Mouse (Mus musculus) skeletal muscle tissue, adult 2 months (tissue): ENCODE data around the gene Fzd10.

Experiments
- DNase-seq: peaks from one replicate; pipeline ENCODE4 v3.0.0-alpha.2; 2012; ENCODE audit warnings: low read depth, low spot score

Fzd10 gene

DNA sequence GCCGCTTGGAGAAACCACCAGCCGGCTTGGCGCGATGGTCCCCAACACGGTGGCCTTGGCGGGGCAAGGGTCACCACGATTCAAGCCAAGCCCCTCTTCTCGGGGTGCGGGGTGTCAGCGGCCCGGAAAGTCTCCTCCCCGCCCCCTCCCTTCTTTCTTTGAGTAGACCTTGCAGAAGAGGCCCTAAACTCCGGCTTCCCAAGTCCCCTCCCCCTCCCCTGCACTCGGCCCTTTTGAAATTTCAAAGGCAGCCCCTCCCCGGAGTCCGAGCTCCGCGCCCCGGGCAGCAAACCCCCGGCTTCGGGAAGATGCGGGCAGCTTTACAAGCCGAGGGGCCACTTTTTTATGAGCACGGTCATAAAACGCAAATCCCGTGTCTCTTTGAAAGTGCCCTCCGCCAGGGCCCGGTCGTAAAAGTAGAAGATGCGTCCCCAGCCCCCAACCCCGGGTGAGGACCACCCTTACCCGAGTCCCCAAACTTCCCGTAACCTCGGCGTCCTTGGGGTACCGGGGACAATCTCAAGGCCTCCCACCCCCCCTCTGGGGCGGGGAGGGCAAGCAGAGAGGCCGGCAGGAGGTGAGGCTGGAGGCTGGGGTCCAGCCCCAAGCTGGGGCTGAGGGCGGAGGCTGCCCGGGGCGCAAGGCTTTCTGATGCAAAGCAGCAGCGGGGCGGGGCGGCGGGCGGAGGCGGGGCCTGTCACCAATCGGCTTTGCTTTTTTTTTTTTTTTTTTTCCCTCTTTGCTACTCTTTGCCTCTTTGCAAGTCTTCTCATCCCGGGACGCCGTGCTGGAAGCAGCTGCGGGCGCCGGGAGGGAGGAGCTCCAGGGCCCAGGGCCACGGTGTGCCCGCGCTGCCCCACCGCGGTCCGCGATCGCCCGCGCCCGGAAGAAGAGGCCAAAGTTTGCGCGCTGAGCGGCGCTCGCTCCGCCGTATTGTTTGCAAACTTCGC is at the start of gene Fzd10:
TSS of gene Fzd10 (plus strand) at position 773 of the 950 bp plus-strand sequence.
- DNase-seq: no peak

DNA sequence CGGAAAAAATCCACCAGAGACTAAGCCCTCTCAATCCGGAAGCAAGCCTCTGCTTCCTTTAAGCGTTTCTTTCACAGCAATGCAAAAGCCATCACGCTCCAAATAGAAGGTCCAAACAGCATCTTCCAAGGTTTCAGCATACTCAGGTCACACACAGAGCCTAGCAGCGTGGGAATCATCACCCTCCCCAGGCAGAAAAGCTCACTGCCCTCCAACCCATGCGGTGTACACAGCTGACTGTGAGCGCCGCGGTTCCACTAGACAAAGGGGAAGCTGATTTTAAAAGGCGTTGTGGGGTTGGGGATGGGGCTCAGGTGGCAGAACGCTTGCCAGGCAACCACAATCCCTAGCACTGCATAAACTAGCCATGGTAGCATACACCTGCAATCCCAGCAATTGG is 49.2 kb upstream of the Fzd10 start:
- DNase-seq: no peak

DNA sequence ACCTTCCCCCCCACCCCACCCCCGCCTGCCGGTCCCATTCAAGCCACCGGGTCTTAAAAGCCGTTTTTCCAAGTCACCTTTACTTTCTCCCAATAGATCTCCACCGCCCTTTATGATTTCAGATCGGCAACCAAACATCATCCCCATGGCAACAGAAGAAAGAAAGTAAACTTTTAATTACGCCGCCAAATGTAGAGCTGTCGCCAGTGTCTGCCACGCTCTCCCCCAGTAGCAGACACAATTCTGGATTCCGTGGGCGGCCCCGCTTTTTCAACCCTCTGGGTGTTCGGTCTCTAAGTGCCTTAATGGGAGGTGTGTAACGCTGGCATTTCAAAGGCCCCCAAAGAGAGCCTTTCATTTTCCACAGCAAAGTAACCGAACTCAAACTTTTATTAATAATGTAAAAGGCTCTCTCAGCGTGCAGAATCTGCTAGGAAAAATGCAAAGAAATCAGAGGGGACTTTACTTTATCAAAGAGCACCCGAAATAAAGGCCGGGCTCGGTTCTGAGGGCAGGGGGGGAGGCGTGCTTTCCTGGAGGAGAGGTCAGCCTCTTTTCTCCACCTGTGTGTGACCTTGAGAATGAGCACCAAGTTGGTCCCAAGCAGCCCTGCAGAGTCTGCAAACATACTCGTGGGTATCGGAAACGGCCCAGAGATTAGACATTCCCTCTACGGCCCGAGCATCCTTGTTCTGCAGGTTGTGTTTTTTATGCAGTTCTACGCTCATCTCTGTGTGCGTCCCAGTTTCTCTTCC is 48.3 kb upstream of the Fzd10 start:
- no peak for DNase-seq

DNA sequence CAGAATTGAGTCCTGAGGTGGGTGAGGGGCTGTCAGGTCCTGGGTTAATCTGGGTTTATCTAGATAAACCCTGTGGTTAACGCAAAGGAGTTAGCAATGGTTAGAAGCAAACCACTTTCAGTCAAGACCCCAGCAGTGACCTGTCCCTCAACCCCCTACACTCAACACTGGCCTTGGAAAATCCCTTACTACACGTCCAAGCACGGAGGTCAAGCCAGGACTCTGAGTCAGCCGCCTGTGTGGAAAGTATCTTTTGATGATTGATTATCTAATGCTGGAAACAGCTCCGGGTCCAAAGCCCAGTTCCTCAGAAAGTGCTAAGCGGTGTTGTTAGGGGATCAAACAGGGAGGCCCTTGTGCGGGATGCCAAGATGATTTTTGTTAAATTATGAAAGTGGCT is 42.5 kb upstream of the Fzd10 start:
- peak; percentile 33 for DNase-seq

DNA sequence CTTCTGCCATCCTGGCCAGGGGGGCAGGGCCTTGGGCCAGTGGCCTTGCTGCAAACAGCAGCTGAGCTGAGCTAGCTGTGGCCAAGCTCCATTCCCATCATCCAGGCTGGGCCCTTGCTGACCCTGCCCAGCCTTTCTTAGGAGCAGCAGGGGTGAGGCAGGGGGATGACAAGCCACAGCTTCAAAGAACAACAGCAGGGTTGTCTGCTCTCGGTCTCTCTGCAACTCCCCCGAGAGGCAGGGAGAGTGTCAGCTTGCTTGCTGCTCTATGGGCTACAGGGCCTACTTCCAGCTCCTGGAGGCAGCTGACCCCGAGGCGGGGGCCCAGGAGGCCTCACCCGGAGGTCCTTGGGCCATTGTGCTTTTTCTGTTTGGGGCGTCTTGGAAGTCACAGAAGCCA is 33.3 kb upstream of the Fzd10 start:
- DNase-seq: no peak

DNA sequence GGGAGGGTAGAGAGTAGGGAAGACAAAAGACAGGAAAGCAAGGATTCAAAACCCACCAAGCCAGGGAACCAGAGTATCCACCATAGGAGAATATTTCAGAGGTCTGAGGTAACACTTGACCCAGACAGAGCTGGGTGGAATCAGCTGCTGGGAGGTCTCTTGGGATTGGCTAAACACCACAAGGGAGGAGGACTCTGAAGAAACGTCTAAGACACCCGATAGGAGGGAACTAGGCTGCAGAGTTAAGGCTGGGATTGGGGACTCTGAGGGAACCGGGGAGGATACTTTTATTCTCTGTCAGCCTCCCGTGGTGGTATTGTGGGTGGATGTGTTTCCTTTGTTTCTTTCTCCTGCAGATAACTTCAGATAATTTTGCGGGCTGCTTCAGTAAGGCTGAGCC is 31.7 kb upstream of the Fzd10 start:
- DNase-seq: no peak

DNA sequence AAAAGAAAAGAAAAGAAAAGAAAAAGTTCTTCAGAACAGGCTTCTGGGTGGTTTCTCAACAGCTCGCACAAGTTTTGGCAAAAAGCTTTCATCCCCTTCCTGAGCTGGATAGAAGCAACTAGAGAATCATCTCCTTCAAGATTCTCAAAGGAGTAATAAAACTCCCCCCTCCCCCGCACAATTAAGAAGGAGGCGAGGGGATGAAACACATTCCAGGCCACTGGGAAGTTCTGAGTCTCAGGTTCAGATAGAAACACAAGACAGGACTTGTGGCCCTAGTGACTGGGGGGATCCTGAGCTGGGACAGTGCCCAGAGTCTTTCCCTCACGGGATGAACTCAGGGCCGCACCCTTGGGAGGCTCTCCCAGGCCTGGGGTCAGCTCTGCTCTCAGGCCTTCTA is 30.6 kb upstream of the Fzd10 start:
- no peak for DNase-seq

DNA sequence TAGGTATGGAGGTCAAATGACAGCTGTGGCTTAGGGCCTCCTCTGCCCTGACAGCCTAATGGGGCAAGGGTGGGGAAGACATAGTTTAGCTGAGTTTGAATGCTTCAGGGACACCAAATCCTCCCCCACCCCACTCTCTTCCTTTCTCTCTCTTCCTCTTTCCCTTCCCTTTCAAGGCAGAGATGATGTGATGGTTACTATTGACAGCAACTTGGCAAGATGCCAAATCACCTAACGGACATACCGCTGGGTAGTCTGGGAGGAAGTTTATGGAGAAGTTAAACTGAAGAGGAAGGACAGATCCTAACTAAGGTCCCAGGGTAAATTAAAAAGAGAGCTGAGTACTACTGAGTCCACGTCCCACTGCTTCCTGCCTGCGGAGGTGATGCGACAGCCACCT is 29.8 kb upstream of the Fzd10 start:
- DNase-seq: no peak

DNA sequence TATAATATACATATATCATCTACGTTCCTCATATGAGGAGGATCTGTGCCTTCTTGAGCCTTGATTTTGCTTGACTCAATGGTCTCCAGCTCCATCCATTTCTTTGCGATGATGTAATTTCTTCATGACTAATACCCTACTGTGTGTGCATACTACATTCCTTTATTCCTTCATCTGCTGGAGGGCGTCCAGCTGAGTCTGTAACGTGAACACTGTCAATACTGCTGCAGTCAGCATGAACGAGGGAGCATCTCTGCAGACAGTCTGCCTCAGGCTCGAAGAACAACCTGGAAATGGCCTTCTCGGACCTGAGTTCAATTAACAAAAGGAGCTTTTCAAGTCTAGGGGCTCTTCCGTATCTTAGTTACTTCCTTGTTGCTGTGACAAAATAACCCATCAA is 28.9 kb upstream of the Fzd10 start:
- DNase-seq: no peak

DNA sequence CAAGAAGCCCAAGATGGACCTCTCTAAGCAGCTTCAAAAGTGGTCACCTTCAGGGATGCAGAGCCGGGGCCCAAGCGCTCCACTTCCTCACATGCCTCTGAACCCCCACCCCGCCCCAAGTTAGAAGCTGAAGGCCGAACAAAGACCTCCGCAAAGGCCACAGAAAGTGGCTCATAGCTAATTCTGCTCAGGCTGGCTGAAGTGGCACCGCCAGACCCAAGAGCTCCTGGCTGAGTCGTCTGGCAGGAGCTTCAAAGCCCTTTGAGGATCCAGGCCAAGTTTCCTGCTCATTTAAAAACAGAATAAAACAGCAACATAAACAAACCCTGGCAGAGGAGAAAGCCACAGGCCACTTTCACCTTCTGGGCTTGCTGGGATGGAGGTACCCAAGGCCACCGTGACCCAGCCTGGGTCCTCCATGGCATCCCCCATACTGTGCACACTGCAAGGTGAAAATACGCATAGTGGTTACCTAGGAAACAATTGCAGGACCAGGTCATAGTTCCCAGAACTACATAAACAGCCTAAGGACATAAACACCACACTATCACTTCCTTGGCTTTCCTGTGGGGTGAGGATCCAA is 24.6 kb upstream of the Fzd10 start:
- DNase-seq: no peak

DNA sequence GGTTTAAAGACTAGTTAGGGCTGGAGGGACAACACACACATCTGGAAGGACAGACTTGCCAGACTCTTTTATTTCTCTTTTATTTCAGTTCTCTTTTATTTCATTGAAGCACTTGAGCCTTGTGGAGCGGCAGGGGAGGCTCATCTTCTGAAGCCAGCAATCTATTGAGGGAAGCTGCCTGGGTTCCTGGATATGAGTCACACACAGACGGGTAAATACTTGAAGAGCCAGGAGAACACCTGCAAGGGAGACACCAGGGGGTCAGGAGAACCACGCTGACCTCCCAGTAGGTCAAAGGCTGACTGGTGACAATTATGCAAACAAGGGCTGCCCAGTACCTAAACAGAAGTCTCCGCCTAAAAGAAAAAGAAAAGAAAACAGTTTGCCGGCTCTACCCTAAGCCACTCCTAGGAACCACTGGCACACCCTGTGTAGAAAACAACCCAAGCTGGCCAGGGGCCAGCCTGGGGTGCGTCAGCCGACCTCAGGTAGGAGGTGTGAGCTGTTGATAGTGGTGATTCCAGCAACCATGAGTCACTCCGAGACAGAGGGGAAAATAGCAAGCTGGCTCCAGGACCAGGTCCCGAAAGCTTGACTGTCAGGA is 21.5 kb upstream of the Fzd10 start:
- no peak for DNase-seq

DNA sequence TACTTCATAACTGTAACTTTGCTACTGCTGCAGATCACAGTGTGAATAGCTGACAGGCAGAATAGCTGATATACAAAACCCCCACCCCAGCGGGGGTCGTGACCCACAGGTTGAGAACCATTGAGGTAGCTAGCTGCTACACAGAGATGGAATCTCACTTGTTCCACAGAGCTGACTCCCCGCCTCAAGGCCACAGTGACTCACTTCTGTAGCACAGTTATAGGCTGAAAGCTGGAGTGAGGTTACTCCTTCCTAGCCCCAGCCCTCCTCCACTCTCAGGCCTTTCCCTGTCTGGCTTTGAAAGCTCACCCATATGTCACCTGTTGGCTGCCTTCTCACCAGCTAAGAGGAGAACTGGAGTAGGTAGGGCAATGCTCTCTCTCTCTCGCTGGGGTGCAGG is 19.7 kb upstream of the Fzd10 start:
- no peak for DNase-seq

DNA sequence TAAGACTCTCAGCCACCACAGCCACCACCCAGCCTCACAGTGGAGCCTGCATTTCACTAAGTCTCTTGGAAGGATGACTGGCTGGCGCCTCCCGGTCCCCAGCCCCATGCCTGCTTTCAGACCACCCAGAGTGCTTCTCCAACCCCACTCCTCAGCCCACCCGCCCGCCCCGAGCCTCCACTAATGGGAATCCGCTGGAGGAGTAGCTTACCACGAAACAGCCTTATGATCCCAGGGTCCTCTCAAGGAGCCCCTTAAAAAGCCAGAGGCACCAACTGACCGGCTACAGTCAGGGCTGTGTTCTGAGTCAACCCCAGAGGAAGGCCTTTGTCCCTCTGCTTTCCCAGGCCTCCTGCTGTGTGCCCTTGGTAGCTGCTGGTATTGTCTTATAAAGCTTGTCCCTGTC is 19.1 kb upstream of the Fzd10 start:
- no peak for DNase-seq

DNA sequence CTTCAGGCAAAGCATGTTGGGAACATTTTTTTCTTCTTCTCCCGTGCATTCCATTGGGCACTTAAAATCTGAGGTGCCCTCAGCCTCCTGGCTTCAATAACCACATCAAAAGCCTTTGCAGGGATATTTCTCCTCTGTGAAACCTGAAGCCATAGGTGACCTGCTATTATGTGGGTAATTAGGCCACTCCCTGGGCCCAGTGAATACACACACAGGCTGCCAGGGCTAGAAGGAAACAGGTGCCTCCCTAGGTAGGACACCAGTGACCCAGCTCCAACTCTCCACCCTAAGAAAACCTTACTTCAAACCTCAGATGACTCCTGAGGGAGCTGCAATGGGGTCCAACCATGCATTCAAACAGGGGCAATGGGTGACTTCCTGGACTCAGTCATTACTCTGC is 11.4 kb upstream of the Fzd10 start:
- no peak for DNase-seq

DNA sequence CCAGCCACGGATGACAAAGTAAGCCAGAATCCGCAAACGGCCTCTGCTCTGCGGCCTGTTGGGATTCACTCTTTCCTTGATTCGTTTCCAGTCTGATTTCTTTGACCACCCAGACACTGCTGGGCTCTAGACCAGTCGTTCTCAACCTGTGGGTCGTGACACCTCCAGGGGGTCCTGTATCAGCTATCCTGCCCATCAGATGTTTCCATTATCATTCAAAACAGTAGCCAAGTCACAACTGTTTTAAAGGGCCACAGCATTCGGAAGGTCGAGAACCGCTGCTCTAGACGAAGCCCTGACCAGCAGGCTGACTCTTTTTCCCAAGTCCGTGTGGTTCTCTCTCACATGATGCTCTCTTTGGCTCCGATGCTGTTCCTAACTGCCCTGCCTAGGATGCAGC is 7.2 kb upstream of the Fzd10 start:
- DNase-seq: no peak

DNA sequence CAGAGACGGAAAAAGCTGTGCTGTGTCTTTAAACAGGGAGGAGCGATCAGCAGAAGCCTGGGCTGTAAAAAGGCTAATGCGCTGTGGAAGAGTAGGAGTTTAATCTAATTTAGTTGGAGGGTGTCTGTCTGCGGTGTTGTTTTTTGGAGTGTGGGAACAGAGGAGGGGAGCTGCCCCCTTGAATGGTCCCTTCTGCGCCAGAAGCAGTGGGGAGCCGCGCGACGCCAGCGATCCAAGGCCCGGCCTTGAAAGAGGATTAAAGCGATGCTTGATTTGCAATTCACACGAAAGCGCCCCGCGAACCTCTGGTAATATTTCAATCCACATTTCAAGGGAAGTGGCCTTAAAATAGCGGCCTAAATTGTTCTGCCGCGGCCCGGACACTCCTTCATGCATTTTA is 3.8 kb upstream of the Fzd10 start:
- no peak for DNase-seq

DNA sequence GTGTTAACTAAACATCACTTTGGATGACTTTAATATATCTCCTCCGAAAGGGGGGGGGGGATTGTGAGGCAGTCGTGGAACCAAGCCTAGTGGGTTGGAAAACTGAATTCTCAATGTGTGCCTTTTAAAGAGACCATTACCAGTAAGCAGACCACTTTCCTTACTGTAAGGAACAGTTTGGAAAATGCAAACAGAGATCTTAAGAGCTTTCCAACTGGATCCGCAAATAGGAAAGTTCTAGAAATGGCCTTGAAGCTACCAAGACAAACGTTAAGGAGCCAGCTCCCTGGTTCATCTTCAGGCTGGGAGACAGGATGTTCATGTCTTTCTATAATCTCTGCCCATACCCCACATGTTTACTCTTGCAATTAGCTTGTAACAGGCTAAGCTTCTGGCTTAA is 3.3 kb upstream of the Fzd10 start:
- DNase-seq: no peak

DNA sequence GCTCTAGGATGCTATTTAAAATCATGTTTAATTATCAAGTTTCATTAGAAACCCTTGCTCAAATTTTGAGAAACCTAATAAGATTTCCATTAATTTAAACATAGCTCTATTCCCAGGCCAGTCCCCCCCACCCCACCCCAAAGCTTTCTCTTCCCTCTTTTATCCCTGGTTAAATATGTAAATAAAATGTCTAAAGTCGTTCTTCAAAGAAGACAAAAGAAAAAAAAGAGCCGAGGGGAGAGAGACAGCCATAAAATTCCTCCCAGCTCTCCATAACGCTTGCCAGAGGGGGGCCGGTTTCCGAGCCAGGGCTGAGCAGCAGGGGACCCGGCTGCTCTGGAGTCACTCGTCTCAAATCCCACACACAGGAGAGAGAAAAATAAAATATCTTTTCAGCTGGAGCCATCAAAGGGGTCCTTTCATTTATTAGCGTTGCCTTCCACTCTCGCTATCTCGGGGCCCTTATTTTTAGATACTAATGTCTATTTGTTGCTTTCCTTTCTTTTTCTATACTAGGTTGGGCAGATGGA is 2.4 kb upstream of the Fzd10 start:
- DNase-seq: no peak

DNA sequence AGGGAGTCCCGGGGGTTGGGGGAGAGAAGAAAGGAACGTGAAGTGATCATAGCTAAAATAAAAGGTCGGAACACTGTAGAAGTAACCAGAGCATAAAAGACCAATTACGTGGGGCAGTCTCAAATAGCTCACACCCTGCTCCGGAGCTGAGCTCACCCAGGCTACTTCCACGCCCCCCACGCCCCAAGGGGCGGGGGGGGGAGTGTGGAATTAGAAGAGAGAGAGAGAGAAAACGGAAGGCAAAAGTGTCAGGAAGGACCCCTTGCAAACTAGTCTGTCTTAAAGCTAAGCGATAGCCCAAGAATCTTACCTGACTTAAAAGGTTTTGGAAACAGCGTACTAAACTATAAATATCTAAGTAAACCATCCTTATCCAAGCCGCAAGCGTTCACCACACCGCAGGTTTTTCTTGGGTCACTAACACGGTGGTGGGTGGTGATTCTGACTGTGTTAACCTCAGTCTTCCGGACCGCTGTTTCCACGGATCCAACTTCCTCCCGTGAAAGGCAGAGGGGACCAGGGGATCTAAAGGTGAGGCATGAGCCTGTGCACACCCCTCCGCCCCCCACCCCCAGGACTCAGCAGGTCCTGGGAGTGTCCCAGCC is 1.8 kb upstream of the Fzd10 start:
- DNase-seq: no peak

DNA sequence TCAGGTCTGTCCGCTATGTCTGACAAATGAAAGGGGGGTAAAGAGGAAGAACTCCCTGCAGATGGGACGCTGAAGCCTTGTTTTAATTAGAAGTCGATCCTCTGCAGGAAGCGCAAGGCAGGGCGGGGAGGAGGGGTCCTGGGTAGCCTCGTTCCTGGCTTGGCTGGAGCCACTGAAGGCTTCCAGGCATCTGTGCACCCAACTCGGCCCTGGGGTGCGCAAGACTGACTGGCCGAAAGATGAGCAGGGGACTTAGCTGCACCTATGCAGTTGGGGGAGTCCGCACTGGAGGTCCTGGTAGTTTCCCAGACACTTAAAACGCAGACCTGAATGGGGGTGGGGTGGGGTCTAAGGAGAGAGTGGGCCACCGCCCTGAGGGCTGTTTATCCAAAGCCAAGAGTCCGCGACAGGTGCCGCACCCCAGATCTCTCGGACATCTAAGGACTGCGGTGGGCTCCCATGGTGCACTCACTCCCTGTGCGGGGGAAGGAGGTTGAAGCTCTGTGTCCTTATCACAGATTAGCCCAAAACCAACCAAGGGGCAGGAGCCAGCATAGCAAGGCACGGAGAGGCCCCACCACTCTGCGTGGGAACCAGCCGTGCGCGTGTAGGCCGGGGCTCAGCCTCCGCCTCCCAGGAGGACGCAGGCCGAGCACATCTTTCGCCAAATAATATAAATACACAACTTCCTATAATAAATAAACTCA is 1.1 kb upstream of the Fzd10 start:
- no peak for DNase-seq
